Mouse (Mus musculus) liver, postnatal 0 days (tissue): Measurements from ENCODE around the gene Smarce1.

Experiments
- CTCF ChIP-seq: sonication (generic); IDR thresholded peaks from 2 replicates; pipeline ENCODE4 v1.5.1; 2016; ENCODE audit warnings: antibody characterized with exemption, low read depth
- EP300 ChIP-seq: IDR thresholded peaks from 2 replicates; pipeline ENCODE4 v1.6.1; 2016; ENCODE audit warnings: antibody characterized with exemption, low read depth, mild to moderate bottlenecking

DNA sequence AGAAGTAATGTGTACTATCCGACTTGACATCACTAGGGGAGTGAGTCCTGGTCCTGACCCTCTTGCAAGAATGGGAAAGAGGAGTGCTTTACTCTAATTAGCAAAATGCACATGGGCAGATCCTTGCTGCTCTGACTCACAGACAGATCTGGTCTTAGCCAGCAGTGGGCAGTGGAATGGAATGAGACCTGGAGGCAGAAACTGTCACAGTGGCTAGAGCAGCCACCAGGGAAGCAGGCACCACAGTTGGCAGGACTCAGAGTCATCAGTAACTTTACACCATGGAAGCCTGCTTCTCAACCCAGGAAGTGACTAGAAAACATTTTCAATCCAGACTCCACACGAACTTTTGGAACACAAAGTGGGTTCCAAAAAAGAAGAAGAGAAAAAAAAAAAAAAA is 9.0 kb downstream of the Smarce1 start:
- no peak for TF ChIP-seq CTCF
- no peak for TF ChIP-seq EP300
